Mouse (Mus musculus): ENCODE results near the gene Pnkp. TPM values are rescaled to one million over a fixed set of nuclear protein-coding genes. Genes with fewer than 3 reads are reported as not detected.

Gene Pnkp
- 22.3 and 30.3 TPM in 2 replicates for polyA plus RNA-seq (2011; ENCODE audit: insufficient read depth, insufficient read length, low read depth, missing spikeins)

DNA sequence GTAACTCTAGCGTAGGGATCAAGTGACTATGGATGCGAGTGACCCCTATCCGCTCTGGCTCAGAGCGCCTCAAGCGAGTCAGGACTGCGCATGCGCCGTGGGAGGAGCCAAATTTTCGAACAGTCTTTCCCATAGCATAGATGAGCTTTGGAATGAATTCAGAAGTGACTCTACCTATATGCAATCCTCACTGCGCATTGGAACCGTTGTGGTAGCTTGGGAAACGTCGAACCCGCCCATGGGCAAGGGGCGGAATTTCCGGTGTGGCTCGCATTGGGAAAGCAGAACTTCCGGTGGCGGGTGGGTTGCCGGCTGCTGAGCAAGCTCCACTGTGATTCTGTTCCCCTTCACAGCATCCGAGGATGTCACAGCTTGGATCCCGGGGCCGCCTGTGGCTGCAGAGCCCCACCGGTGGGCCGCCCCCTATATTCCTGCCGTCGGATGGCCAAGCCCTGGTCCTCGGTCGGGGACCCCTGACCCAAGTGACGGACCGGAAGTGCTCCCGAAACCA lies at the start of gene Pnkp:
Gene Pnkp, plus strand, starts transcription at position 98 of the 511 bp plus-strand sequence.
- no peaks in the 10 kb centered on the region for H3K27me3 ChIP-seq (ENCODE audit: control insufficient read depth, insufficient read depth, low read length, poor library complexity, severe bottlenecking)
- no peaks in the 10 kb centered on the region for H3K4me1 ChIP-seq (ENCODE audit: control insufficient read depth, insufficient read depth, low read length)
- no peaks in the 10 kb centered on the region for H3K36me3 ChIP-seq (ENCODE audit: control insufficient read depth, insufficient read depth, low read length, poor library complexity, severe bottlenecking)
- H3K9me3 ChIP-seq (replicated peaks; ENCODE audit: control insufficient read depth, insufficient read depth, low read length, poor library complexity, severe bottlenecking), result no peaks in the 10 kb centered on the region
- H3K4me3 ChIP-seq (ENCODE audit: low read depth, low read length), result peak within 1 kb of the TSS; percentile 82
- TF ChIP-seq CTCF (IDR thresholded peaks at IDR 0.05; ENCODE audit: low read depth, low read length) (no peak), EP300 (IDR thresholded peaks at IDR 0.05; ENCODE audit: insufficient read depth, low read depth, low read length) (0 out of 2 replicates have a peak, but pooled peaks have one; percentile 3), POLR2A (IDR thresholded peaks at IDR 0.05; ENCODE audit: insufficient read depth, low read length) (peak; percentile 25)
- peak within 1 kb of the TSS; percentile 85 for H3K9ac ChIP-seq (ENCODE audit: low read depth, poor library complexity, severe bottlenecking)
- peak within 1 kb of the TSS; percentile 74 for H3K27ac ChIP-seq (ENCODE audit: insufficient read depth, low read length)

GRCm38 (mm10) chr7:44808927-44809326 lies 48.0 kb upstream of the Pnkp start:
- Histone ChIP-seq H3K27me3 (ENCODE audit: control insufficient read depth, insufficient read depth, low read length, poor library complexity, severe bottlenecking) (no peaks in the 10 kb centered on the region; the same call in 1 of the 2 replicates), H3K27ac (ENCODE audit: insufficient read depth, low read length) (no peak overlapping the region), H3K4me1 (ENCODE audit: control insufficient read depth, insufficient read depth, low read length) (no peaks in the 10 kb centered on the region), H3K9me3 (replicated peaks; ENCODE audit: control insufficient read depth, insufficient read depth, low read length, poor library complexity, severe bottlenecking) (no peaks in the 10 kb centered on the region), H3K9ac (ENCODE audit: low read depth, poor library complexity, severe bottlenecking) (no peak overlapping the region), H3K36me3 (ENCODE audit: control insufficient read depth, insufficient read depth, low read length, poor library complexity, severe bottlenecking) (no peaks in the 10 kb centered on the region), H3K4me3 (ENCODE audit: low read depth, low read length) (no peak overlapping the region)
- TF ChIP-seq CTCF (IDR thresholded peaks at IDR 0.05; ENCODE audit: low read depth, low read length) (no peak), EP300 (IDR thresholded peaks at IDR 0.05; ENCODE audit: insufficient read depth, low read depth, low read length) (no peak), POLR2A (IDR thresholded peaks at IDR 0.05; ENCODE audit: insufficient read depth, low read length) (no peak)

DNA sequence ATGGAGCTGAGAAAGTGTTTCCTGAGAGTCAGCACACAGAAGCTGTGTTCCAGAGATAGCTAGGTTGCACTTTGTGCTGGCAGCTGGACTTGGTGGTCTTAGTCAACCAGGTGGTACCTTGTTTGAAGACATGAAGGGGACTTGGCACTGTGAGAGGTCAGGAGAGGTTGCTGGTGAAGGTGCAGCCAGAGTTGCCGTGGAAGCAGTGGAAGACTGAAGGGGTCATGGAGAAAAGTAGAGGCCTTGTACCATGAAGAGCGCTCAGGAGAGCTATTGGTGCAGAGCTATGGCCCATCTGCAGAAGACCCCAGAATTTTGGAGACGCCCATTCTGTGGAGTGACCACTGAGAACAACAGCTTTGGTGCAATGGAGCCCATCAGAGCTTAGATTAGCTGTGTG lies 47.5 kb upstream of the Pnkp start:
- Histone ChIP-seq H3K36me3 (ENCODE audit: control insufficient read depth, insufficient read depth, low read length, poor library complexity, severe bottlenecking) (no peaks in the 10 kb centered on the region), H3K9ac (ENCODE audit: low read depth, poor library complexity, severe bottlenecking) (no peak overlapping the region), H3K9me3 (replicated peaks; ENCODE audit: control insufficient read depth, insufficient read depth, low read length, poor library complexity, severe bottlenecking) (no peaks in the 10 kb centered on the region), H3K4me3 (ENCODE audit: low read depth, low read length) (no peak overlapping the region), H3K27me3 (ENCODE audit: control insufficient read depth, insufficient read depth, low read length, poor library complexity, severe bottlenecking) (no peaks in the 10 kb centered on the region; the same call in 1 of the 2 replicates), H3K27ac (ENCODE audit: insufficient read depth, low read length) (no peak overlapping the region), H3K4me1 (ENCODE audit: control insufficient read depth, insufficient read depth, low read length) (no peaks in the 10 kb centered on the region)
- no peak for TF ChIP-seq CTCF (IDR thresholded peaks at IDR 0.05; ENCODE audit: low read depth, low read length)
- no peak for TF ChIP-seq POLR2A (IDR thresholded peaks at IDR 0.05; ENCODE audit: insufficient read depth, low read length)
- TF ChIP-seq EP300 (IDR thresholded peaks at IDR 0.05; ENCODE audit: insufficient read depth, low read depth, low read length), result no peak

GRCm38 (mm10) chr7:44810365-44810764 lies 46.6 kb upstream of the Pnkp start:
- H3K27ac ChIP-seq (ENCODE audit: insufficient read depth, low read length), result no peak overlapping the region

DNA sequence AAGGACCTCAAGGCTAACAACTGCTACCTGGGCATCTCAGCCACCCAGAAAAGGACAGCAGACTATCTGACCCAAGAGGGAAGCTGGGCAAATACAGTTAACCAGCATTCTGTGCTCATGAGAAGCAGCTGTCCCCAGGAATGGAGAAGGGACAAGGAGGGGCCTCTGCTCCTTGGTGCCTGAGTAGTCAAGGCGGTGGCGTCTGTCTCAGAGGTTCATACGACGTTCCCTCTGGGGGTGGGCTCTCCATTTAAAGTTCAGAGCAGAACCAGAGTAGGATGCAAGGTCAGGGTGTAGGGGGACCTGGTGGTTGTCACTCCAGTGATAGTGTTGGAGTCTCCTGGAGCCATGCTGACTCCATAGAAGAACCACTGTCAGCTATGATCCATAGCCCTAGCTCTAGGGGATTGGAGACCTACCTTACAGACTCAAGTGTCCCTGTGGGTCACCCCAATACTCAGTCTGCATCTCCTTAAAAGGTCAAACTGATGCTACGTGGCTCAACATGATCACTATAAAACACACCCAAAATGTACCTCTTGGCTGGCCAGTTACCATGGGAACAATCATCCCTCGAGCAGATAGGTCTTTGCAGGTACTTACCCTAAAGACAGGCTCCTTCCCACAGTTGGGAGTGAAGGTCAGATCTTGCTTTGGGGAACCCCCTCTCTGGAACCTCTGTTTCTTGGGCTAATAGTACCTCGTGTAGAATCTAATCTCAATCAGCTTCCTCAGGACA lies 46.0 kb upstream of the Pnkp start:
- H3K36me3 ChIP-seq (ENCODE audit: control insufficient read depth, insufficient read depth, low read length, poor library complexity, severe bottlenecking), result no peaks in the 10 kb centered on the region
- H3K9me3 ChIP-seq (replicated peaks; ENCODE audit: control insufficient read depth, insufficient read depth, low read length, poor library complexity, severe bottlenecking), result no peaks in the 10 kb centered on the region
- TF ChIP-seq EP300 (IDR thresholded peaks at IDR 0.05; ENCODE audit: insufficient read depth, low read depth, low read length), result no peak
- TF ChIP-seq POLR2A (IDR thresholded peaks at IDR 0.05; ENCODE audit: insufficient read depth, low read length), result no peak
- no peak for TF ChIP-seq CTCF (IDR thresholded peaks at IDR 0.05; ENCODE audit: low read depth, low read length)
- H3K9ac ChIP-seq (ENCODE audit: low read depth, poor library complexity, severe bottlenecking), result no peak overlapping the region
- H3K4me1 ChIP-seq (ENCODE audit: control insufficient read depth, insufficient read depth, low read length), result no peaks in the 10 kb centered on the region
- H3K27ac ChIP-seq (ENCODE audit: insufficient read depth, low read length), result no peak overlapping the region
- H3K27me3 ChIP-seq (ENCODE audit: control insufficient read depth, insufficient read depth, low read length, poor library complexity, severe bottlenecking), result no peaks in the 10 kb centered on the region; the same call in 1 of the 2 replicates
- no peak overlapping the region for H3K4me3 ChIP-seq (ENCODE audit: low read depth, low read length)

More at GRCm38 (mm10) chr7:44810365-44810764, 46.6 kb upstream of the Pnkp start:
- TF ChIP-seq CTCF (IDR thresholded peaks at IDR 0.05; ENCODE audit: low read depth, low read length) (no peak), POLR2A (IDR thresholded peaks at IDR 0.05; ENCODE audit: insufficient read depth, low read length) (no peak), EP300 (IDR thresholded peaks at IDR 0.05; ENCODE audit: insufficient read depth, low read depth, low read length) (no peak)
- H3K27me3 ChIP-seq (ENCODE audit: control insufficient read depth, insufficient read depth, low read length, poor library complexity, severe bottlenecking), result no peaks in the 10 kb centered on the region; the same call in 1 of the 2 replicates
- no peaks in the 10 kb centered on the region for H3K4me1 ChIP-seq (ENCODE audit: control insufficient read depth, insufficient read depth, low read length)
- H3K9me3 ChIP-seq (replicated peaks; ENCODE audit: control insufficient read depth, insufficient read depth, low read length, poor library complexity, severe bottlenecking), result no peaks in the 10 kb centered on the region
- no peak overlapping the region for H3K4me3 ChIP-seq (ENCODE audit: low read depth, low read length)
- H3K36me3 ChIP-seq (ENCODE audit: control insufficient read depth, insufficient read depth, low read length, poor library complexity, severe bottlenecking), result no peaks in the 10 kb centered on the region
- H3K9ac ChIP-seq (ENCODE audit: low read depth, poor library complexity, severe bottlenecking), result no peak overlapping the region

Data from ES-Bruce4 (cell line).